Mouse (Mus musculus) olfactory bulb, adult 2 months (tissue): Measurements from ENCODE around the gene Spata21.

Experiments
- CTCF ChIP-seq: fragments of 200-500 bp; IDR thresholded peaks from 2 replicates; pipeline ENCODE4 v1.5.1; 2012; ENCODE audit warnings: low read depth, mild to moderate bottlenecking, low read length, moderate library complexity; ENCODE audit not compliant: insufficient read depth
- POLR2A ChIP-seq: fragments of 200-500 bp; IDR thresholded peaks from 2 replicates; pipeline ENCODE4 v1.6.1; 2012; ENCODE audit warnings: mild to moderate bottlenecking, low read depth, low read length, moderate library complexity; ENCODE audit not compliant: insufficient read depth

DNA sequence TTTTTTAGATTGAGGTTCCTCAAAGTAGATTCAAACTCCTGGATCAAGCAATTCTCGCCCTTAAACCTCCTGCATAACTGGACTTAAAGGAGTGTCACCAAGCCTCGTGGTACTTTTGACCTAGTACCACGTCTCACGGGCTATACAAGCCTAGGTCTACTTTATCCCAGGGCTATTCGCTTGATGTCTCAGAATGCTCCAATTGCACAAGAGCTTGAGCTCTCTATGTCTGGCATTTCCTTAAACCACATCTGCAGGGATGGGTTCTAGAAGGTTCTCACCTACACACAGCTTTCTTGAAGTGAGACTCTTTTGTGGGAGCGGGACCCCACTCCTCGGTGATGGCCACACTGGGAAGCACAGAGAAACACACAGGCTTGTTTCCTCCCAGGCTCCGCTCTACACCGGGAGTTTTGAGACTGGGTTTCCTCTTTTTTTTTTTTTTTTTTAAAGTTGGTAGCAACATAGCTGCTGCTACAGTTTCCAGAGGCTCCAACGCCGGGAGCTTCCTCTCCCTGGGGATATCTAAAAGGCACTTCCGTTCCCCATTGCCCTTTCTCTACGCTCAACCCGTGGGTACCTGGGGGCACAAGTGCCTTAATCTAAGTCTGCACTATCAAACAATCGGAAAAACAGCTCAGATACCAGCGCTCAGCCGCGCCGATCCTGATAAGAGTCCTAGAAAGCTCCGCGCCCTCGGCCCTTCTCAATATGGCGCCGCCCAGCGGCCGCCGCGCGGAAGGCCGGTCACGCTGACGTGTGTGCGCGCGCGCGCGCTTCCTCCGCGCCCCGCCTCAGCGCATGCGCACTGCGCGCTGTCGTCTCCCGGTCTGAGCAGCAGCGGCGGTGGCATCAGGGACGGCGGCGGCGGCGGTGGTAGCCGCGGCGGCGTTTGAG lies 59.2 kb downstream of the Spata21 start, which contains the start of gene Fbxo42:
- TF ChIP-seq CTCF = peak; percentile 67
- TF ChIP-seq POLR2A = peak; percentile 89
